Mouse (Mus musculus) CH12.LX (cell line): ENCODE results near the gene Stab1.
A peak's percentile ranks its signal among the peaks of the same experiment; 100 is the strongest.

Source experiments
- BHLHE40 ChIP-seq: IDR thresholded peaks from 2 replicates; pipeline ENCODE4 v1.6.1; 2011; ENCODE audit warnings: mild to moderate bottlenecking, low read depth, low read length, improper control_type of control experiment
- CTCF ChIP-seq, 2 experiments: IDR thresholded peaks in 1 of 2; conservative IDR thresholded peaks in 1 of 2; 2 replicates each; pipeline ENCODE4 v1.5.1; 2011 to 2012; ENCODE audit warnings: low read depth in 2 of 2, low read length in 2 of 2, improper control_type of control experiment in 1 of 2, inconsistent platforms in 1 of 2, mild to moderate bottlenecking in 1 of 2, moderate library complexity in 1 of 2
- EP300 ChIP-seq: IDR thresholded peaks from 2 replicates; pipeline ENCODE4 v1.6.1; 2011; ENCODE audit warnings: low read length, improper control_type of control experiment
- MAX ChIP-seq: IDR thresholded peaks from 2 replicates; pipeline ENCODE4 v1.6.1; 2011; ENCODE audit warnings: low read length, improper control_type of control experiment
- PAX5 ChIP-seq: IDR thresholded peaks from 2 replicates; pipeline ENCODE4 v1.6.1; 2012; ENCODE audit warnings: low read length, inconsistent platforms, mixed read lengths
- POLR2A ChIP-seq: IDR thresholded peaks from 2 replicates; pipeline ENCODE4 v1.6.1; 2011; ENCODE audit warnings: low read depth, mild to moderate bottlenecking, improper control_type of control experiment, low read length
- TCF12 ChIP-seq: IDR thresholded peaks from 2 replicates; pipeline ENCODE4 v1.6.1; 2014; ENCODE audit warnings: low read depth, mild to moderate bottlenecking, inconsistent platforms, low read length, improper control_type of control experiment
- USF2 ChIP-seq: conservative IDR thresholded peaks from 2 replicates; pipeline ENCODE4 v1.6.1; 2011; ENCODE audit warnings: low read depth, low read length, improper control_type of control experiment
- ZC3H11A ChIP-seq: IDR thresholded peaks from 2 replicates; pipeline ENCODE4 v1.6.1; 2012; ENCODE audit warnings: low read depth, mild to moderate bottlenecking, inconsistent platforms, low read length, improper control_type of control experiment

DNA sequence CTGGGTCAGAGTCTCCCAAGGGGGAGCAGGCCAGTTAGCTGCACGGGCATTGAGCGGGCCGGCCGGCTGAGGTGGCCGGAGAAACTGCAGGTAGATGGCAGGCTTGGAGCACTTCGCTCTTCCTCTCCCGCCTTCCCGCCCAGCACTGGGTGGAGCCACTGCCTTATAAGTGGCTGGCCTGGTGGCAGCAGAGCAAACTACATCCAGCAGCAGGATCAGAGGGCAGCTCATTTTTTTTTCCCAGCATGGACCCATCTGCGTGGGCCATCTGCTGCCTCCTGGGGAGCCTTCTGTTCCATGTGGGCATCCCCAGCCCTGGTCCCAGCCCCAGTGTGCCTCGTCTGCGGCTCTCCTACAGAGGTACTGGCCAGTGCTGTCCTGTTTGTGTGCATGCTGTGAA is 49.2 kb upstream of the Stab1 start, which contains the start of gene Sema3g:
- peak; percentile 67 for TF ChIP-seq POLR2A
- TF ChIP-seq MAX, result 0 out of 2 replicates have a peak, but pooled peaks have one; percentile 34
- TF ChIP-seq PAX5, result no peak
- TF ChIP-seq EP300, result no peak
- TF ChIP-seq CTCF (conservative IDR thresholded peaks at IDR 0.05 in 1 of 2, IDR thresholded peaks at IDR 0.05 in 1 of 2; ENCODE audit: low read depth in 2 of 2, low read length in 2 of 2), result peak; percentile 19 to 88; a peak in 3 of 4 replicates
- TF ChIP-seq USF2, result no peak
- no peak for TF ChIP-seq ZC3H11A
- 0 out of 2 replicates have a peak, but pooled peaks have one; percentile 20 for TF ChIP-seq BHLHE40
- TF ChIP-seq TCF12, result peak; percentile 68; the same call in 1 of the 2 replicates
